10 mouse cellular contexts compared by ENCODE assay signal in the genomic region with DNA sequence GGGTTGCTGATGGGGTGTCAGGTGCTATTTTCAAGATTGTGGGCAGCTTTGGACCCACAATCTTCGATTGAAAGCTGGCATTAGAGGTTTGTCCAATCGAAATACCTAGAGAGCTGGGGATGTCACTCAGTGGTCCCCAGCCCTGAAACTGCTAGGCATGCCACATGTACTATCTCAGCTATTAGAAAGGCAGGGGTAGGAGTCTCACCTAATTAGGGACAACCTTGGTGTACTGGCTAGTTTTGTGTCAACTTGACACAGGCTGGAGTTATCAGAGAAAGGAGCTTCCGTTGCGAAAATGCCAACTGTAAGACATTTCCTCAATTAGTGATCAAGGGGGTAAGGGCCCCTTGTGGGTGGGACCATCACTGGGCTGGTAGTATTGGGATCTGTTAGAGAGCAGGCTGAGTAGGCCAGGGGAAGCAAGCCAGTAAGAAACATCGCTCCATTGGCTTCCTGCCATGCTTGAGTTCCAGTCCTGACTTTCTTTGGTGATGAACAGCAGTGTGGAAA. TPM values are rescaled to one million over a fixed set of nuclear protein-coding genes. Genes with fewer than 3 reads are reported as not detected.
DNase-seq lines count a peak whose midpoint lies in the region; ATAC-seq and TF ChIP-seq lines count a peak whose summit lies in the region.
"Had no signal": no experiment of that assay in that cellular context is flagged by ENCODE, and none has a peak within 500 bp of the region (broad histone marks: within the 10 kb centered on the region; RNA-seq: fewer than 3 reads in every experiment).

No protein-coding gene starts in this region.

- DNase-seq in cerebellum, postnatal 14 days, result peak; percentile 38 to 40
- DNase-seq in cerebellum, adult 18-20 months, result no peak
- DNase-seq in layer of hippocampus, postnatal 10 days (ENCODE audit: low spot score in 2 of 2), result peak; percentile 28 to 43
- no peak for DNase-seq in layer of hippocampus, adult 18-20 months (ENCODE audit: low spot score in 2 of 2)
- DNase-seq in forebrain, postnatal 0 days, result peak; percentile 57
- DNase-seq in midbrain, postnatal 0 days (ENCODE audit: low spot score), result no peak
- no peak for DNase-seq in adrenal gland, adult 8-10 months
- DNase-seq in adrenal gland, postnatal 36 days, result no peak
- DNase-seq: cerebellum, adult 2 months; lung, postnatal 36 days had no signal

- no peaks in the 10 kb centered on the region for H3K9me3 ChIP-seq in forebrain, postnatal 0 days (ENCODE audit: low read length)
- no peaks in the 10 kb centered on the region for H3K9me3 ChIP-seq in midbrain, postnatal 0 days (ENCODE audit: low read length)

- H3K9ac ChIP-seq in forebrain, postnatal 0 days, result no peak overlapping the region
- H3K9ac ChIP-seq in midbrain, postnatal 0 days (replicated peaks; ENCODE audit: low read length, poor library complexity, severe bottlenecking), result no peak overlapping the region

- 18% methylated on average over 5 of the region's 5 CpGs for WGBS in forebrain, postnatal 0 days
- WGBS in midbrain, postnatal 0 days, result 32% methylated on average over 5 of the region's 5 CpGs

- no peak for ATAC-seq in forebrain, postnatal 0 days
- no peak for ATAC-seq in midbrain, postnatal 0 days (ENCODE audit: low FRiP score)

- H3K27ac ChIP-seq in forebrain, postnatal 0 days (ENCODE audit: low read depth, low read length), result no peak overlapping the region
- H3K27ac ChIP-seq in midbrain, postnatal 0 days (ENCODE audit: low read depth, low read length), result 0 out of 2 replicates have a peak overlapping the region, but pooled peaks have one; percentile 26

- no peaks in the 10 kb centered on the region for H3K27me3 ChIP-seq in forebrain, postnatal 0 days (ENCODE audit: insufficient read depth, low read length)
- H3K27me3 ChIP-seq in midbrain, postnatal 0 days (ENCODE audit: insufficient read depth, low read length), result no peaks in the 10 kb centered on the region

- no peak overlapping the region for H3K4me3 ChIP-seq in forebrain, postnatal 0 days (ENCODE audit: low read depth, low read length)
- H3K4me3 ChIP-seq in midbrain, postnatal 0 days (ENCODE audit: low read depth, low read length), result no peak overlapping the region

- H3K4me1 ChIP-seq in forebrain, postnatal 0 days (ENCODE audit: insufficient read depth), result peaks cover 16% of the 10 kb centered on the region; the same call in 1 of the 2 replicates
- no peaks in the 10 kb centered on the region; the same call in 1 of the 2 replicates for H3K4me1 ChIP-seq in midbrain, postnatal 0 days (ENCODE audit: insufficient read depth, low read length)

- peaks cover 54% of the 10 kb centered on the region for H3K36me3 ChIP-seq in forebrain, postnatal 0 days (ENCODE audit: insufficient read depth)
- peaks cover 29% of the 10 kb centered on the region for H3K36me3 ChIP-seq in midbrain, postnatal 0 days (ENCODE audit: insufficient read depth, low read length)

- H3K4me2 ChIP-seq in forebrain, postnatal 0 days (ENCODE audit: low read depth), result peak overlapping the region; percentile 28; the same call in 1 of the 2 replicates
- H3K4me2 ChIP-seq in midbrain, postnatal 0 days (ENCODE audit: low read depth, low read length, poor library complexity, severe bottlenecking), result no peak overlapping the region

- no peak for TF ChIP-seq CTCF in forebrain, postnatal 0 days (IDR thresholded peaks at IDR 0.05; ENCODE audit: low read depth)
- no peak for TF ChIP-seq CTCF in midbrain, postnatal 0 days (IDR thresholded peaks at IDR 0.05)

RNA-seq across cellular contexts. Expression of a gene that starts 4.8 kb away (rescaled TPM):
- total RNA-seq in layer of hippocampus, postnatal 10 days (2021), result 1,000 to 10,000 TPM; 1,119 to 1,208 TPM
- 100 to 1,000 TPM; 326 to 341 TPM for total RNA-seq in layer of hippocampus, adult 18-20 months (2021)
- 3,707 and 3,724 TPM in 2 replicates for total RNA-seq in forebrain, postnatal 0 days (2014; rRNA removed)
- polyA plus RNA-seq in forebrain, postnatal 0 days (2015; fragmentation: Nextera tagmentation; extraction: Ambion mirVana), result 2,151 and 2,226 TPM in 2 replicates
- total RNA-seq in midbrain, postnatal 0 days (2014; rRNA removed), result 3,416 and 3,526 TPM in 2 replicates
- polyA plus RNA-seq in midbrain, postnatal 0 days (2015; fragmentation: Nextera tagmentation; extraction: Ambion mirVana), result 1,872 and 1,886 TPM in 2 replicates
- 100 to 1,000 TPM; 141 to 168 (median 159) TPM for total RNA-seq in adrenal gland, adult 8-10 months (2022)
- total RNA-seq in adrenal gland, postnatal 36 days (2021), result 100 to 1,000 TPM; 188 to 218 TPM

RNA-seq across cellular contexts. Expression of a gene that starts 8.0 kb away (rescaled TPM):
- 10 to 100 TPM; 15.8 to 16.2 TPM for total RNA-seq in layer of hippocampus, postnatal 10 days (2021)
- total RNA-seq in layer of hippocampus, adult 18-20 months (2021), result 10 to 100 TPM; 17.2 to 18.5 TPM
- total RNA-seq in forebrain, postnatal 0 days (2014; rRNA removed), result 15.3 and 20.4 TPM in 2 replicates
- 3.0 and 4.4 TPM in 2 replicates for polyA plus RNA-seq in forebrain, postnatal 0 days (2015; fragmentation: Nextera tagmentation; extraction: Ambion mirVana)
- total RNA-seq in midbrain, postnatal 0 days (2014; rRNA removed), result 22.4 and 22.6 TPM in 2 replicates
- 3.7 and 4.7 TPM in 2 replicates for polyA plus RNA-seq in midbrain, postnatal 0 days (2015; fragmentation: Nextera tagmentation; extraction: Ambion mirVana)
- total RNA-seq in adrenal gland, adult 8-10 months (2022), result 10 to 100 TPM; 20.9 to 28.2 (median 24.1) TPM
- total RNA-seq in adrenal gland, postnatal 36 days (2021), result 10 to 100 TPM; 18.3 to 18.7 TPM

RNA-seq across cellular contexts. Expression of a gene that starts 10.3 kb away (rescaled TPM):
- total RNA-seq in layer of hippocampus, postnatal 10 days (2021), result 100 to 1,000 TPM; 163 to 172 TPM
- 100 to 1,000 TPM; 122 to 131 TPM for total RNA-seq in layer of hippocampus, adult 18-20 months (2021)
- total RNA-seq in forebrain, postnatal 0 days (2014; rRNA removed), result 90.4 and 103 TPM in 2 replicates
- polyA plus RNA-seq in forebrain, postnatal 0 days (2015; fragmentation: Nextera tagmentation; extraction: Ambion mirVana), result 104 and 113 TPM in 2 replicates
- total RNA-seq in midbrain, postnatal 0 days (2014; rRNA removed), result 112 and 122 TPM in 2 replicates
- 124 and 140 TPM in 2 replicates for polyA plus RNA-seq in midbrain, postnatal 0 days (2015; fragmentation: Nextera tagmentation; extraction: Ambion mirVana)
- total RNA-seq in adrenal gland, adult 8-10 months (2022), result 100 to 1,000 TPM in 2 of 4 experiments, 10 to 100 TPM in 2; 57.2 to 117 (median 94.8) TPM
- 10 to 100 TPM; 60.5 to 73.4 TPM for total RNA-seq in adrenal gland, postnatal 36 days (2021)

RNA-seq across cellular contexts. Expression of a gene that starts 11.8 kb away (rescaled TPM):
- total RNA-seq in layer of hippocampus, postnatal 10 days (2021), result 1 to 10 TPM; 4.3 to 4.6 TPM
- 1 to 10 TPM; 5.2 to 6.0 TPM for total RNA-seq in layer of hippocampus, adult 18-20 months (2021)
- 8.9 and 9.0 TPM in 2 replicates for total RNA-seq in forebrain, postnatal 0 days (2014; rRNA removed)
- polyA plus RNA-seq in forebrain, postnatal 0 days (2015; fragmentation: Nextera tagmentation; extraction: Ambion mirVana), result 13.0 and 13.1 TPM in 2 replicates
- 10.9 and 13.5 TPM in 2 replicates for total RNA-seq in midbrain, postnatal 0 days (2014; rRNA removed)
- polyA plus RNA-seq in midbrain, postnatal 0 days (2015; fragmentation: Nextera tagmentation; extraction: Ambion mirVana), result 12.2 and 16.0 TPM in 2 replicates
- total RNA-seq in adrenal gland, adult 8-10 months (2022), result 10 to 100 TPM in 3 of 4 experiments, 1 to 10 TPM in 1; 8.3 to 19.3 (median 13.7) TPM
- total RNA-seq in adrenal gland, postnatal 36 days (2021), result 10 to 100 TPM; 19.2 to 36.5 TPM

RNA-seq across cellular contexts. Expression of a gene that starts 27.8 kb away (rescaled TPM):
- total RNA-seq in layer of hippocampus, postnatal 10 days (2021), result 1 to 10 TPM; 5.2 to 5.7 TPM
- 1 to 10 TPM; 1.6 to 1.9 TPM for total RNA-seq in layer of hippocampus, adult 18-20 months (2021)
- 6.1 and 9.7 TPM in 2 replicates for total RNA-seq in forebrain, postnatal 0 days (2014; rRNA removed)
- polyA plus RNA-seq in forebrain, postnatal 0 days (2015; fragmentation: Nextera tagmentation; extraction: Ambion mirVana), result 13.1 and 15.6 TPM in 2 replicates
- total RNA-seq in midbrain, postnatal 0 days (2014; rRNA removed), result 7.6 and 12.1 TPM in 2 replicates
- polyA plus RNA-seq in midbrain, postnatal 0 days (2015; fragmentation: Nextera tagmentation; extraction: Ambion mirVana), result 11.0 and 11.8 TPM in 2 replicates
- total RNA-seq in adrenal gland, adult 8-10 months (2022), result 1 to 10 TPM; 2.5 to 5.4 (median 5.0) TPM
- 1 to 10 TPM; 6.7 to 7.5 TPM for total RNA-seq in adrenal gland, postnatal 36 days (2021)

Comparison
In these comparisons a context has a peak if more than half of its experiments do, and no peak if none do; other contexts are left out.
1. DNase-seq: peak in cerebellum, postnatal 14 days (2 of 2), layer of hippocampus, postnatal 10 days (2 of 2) and forebrain, postnatal 0 days (single experiment); none in cerebellum, adult 18-20 months (0 of 2), layer of hippocampus, adult 18-20 months (0 of 2), midbrain, postnatal 0 days (single experiment), adrenal gland, adult 8-10 months (single experiment) and adrenal gland, postnatal 36 days (0 of 2).